20 mouse cellular contexts compared by ENCODE assay signal in genomic region chr4:95466647-95467046, GRCm38 (mm10).
A peak's percentile ranks its signal among the peaks of the same experiment; 100 is the strongest.
DNase-seq lines count a peak whose midpoint lies in the region; ATAC-seq and TF ChIP-seq lines count a peak whose summit lies in the region.
"Had no signal": no experiment of that assay in that cellular context is flagged by ENCODE, and none has a peak within 500 bp of the region (broad histone marks: within the 10 kb centered on the region; RNA-seq: fewer than 3 reads in every experiment).

No protein-coding gene starts in this region.

- no peak overlapping the region for H3K9ac ChIP-seq in liver, embryonic 13.5 days
- H3K9ac ChIP-seq: forebrain, embryonic 12.5 days; hindbrain, embryonic 15.5 days; liver, embryonic 15.5 days; midbrain, embryonic 12.5 days; neural tube, embryonic 15.5 days had no signal

- no peak overlapping the region for H3K4me2 ChIP-seq in liver, embryonic 13.5 days
- H3K4me2 ChIP-seq: forebrain, embryonic 12.5 days; hindbrain, embryonic 15.5 days; liver, embryonic 15.5 days; midbrain, embryonic 12.5 days; neural tube, embryonic 15.5 days had no signal

- peak overlapping the region; percentile 52; the same call in 1 of the 2 replicates for H3K27ac ChIP-seq in heart, embryonic 10.5 days
- H3K27ac ChIP-seq in thymus, adult 2 months (ENCODE audit: control insufficient read depth, insufficient read depth, low read length) = no peak overlapping the region
- no peak overlapping the region for H3K27ac ChIP-seq in liver, embryonic 13.5 days
- H3K27ac ChIP-seq: forebrain, embryonic 12.5 days; hindbrain, embryonic 15.5 days; kidney, postnatal 0 days; layer of hippocampus, adult 2 months; left cerebral cortex, adult 2 months; limb, embryonic 10.5 days; liver, embryonic 15.5 days; midbrain, embryonic 12.5 days; neural tube, embryonic 15.5 days had no signal

- no peaks in the 10 kb centered on the region for H3K36me3 ChIP-seq in heart, embryonic 10.5 days
- no peaks in the 10 kb centered on the region for H3K36me3 ChIP-seq in thymus, adult 2 months (ENCODE audit: control insufficient read depth, insufficient read depth, low read length)
- no peaks in the 10 kb centered on the region for H3K36me3 ChIP-seq in liver, embryonic 13.5 days
- H3K36me3 ChIP-seq: forebrain, embryonic 12.5 days; hindbrain, embryonic 15.5 days; limb, embryonic 10.5 days; liver, embryonic 15.5 days; midbrain, embryonic 12.5 days; neural tube, embryonic 15.5 days had no signal

- peak; percentile 36 for ATAC-seq in liver, embryonic 13.5 days (ENCODE audit: low read depth)
- ATAC-seq: Patski had no signal

- no peaks in the 10 kb centered on the region for H3K9me3 ChIP-seq in heart, embryonic 10.5 days
- H3K9me3 ChIP-seq in liver, embryonic 13.5 days (replicated peaks) = no peaks in the 10 kb centered on the region
- H3K9me3 ChIP-seq: forebrain, embryonic 12.5 days; hindbrain, embryonic 15.5 days; limb, embryonic 10.5 days; liver, embryonic 15.5 days; midbrain, embryonic 12.5 days; neural tube, embryonic 15.5 days had no signal

- WGBS in heart, embryonic 10.5 days = 27% methylated on average over 2 of the region's 2 CpGs
- 33% methylated on average over 2 of the region's 2 CpGs for WGBS in thymus, adult 2 months
- WGBS in liver, embryonic 13.5 days (ENCODE audit: insufficient replicate concordance) = 8% methylated on average over 2 of the region's 2 CpGs

- TF ChIP-seq CTCF in thymus, adult 2 months (IDR thresholded peaks at IDR 0.05; ENCODE audit: borderline replicate concordance, control insufficient read depth, extremely low read depth, insufficient read depth, low read length, poor library complexity) = no peak

- no peak for DNase-seq in heart, embryonic 10.5 days (ENCODE audit: low spot score)
- no peak for DNase-seq in heart, adult 18-20 months
- DNase-seq in thymus, adult 2 months = peak; percentile 7
- no peak for DNase-seq in thymus, postnatal 10 days (ENCODE audit: low spot score in 2 of 2)
- no peak for DNase-seq in liver, embryonic 13.5 days
- DNase-seq in naive thymus-derived CD4-positive, alpha-beta T cell, adult 2 months (ENCODE audit: low read depth) = peak; percentile 8
- DNase-seq in cerebellum, postnatal 36 days = no peak
- no peak for DNase-seq in urinary bladder, postnatal 4 days (ENCODE audit: low spot score in 2 of 2)
- DNase-seq: cerebellum, adult 8-10 months; kidney, adult 11 months had no signal

- no peaks in the 10 kb centered on the region for H3K4me1 ChIP-seq in heart, embryonic 10.5 days
- H3K4me1 ChIP-seq in thymus, adult 2 months (replicated peaks; ENCODE audit: control insufficient read depth, insufficient read depth, low read length) = no peaks in the 10 kb centered on the region; the same call in 1 of the 2 replicates
- no peaks in the 10 kb centered on the region; the same call in 1 of the 2 replicates for H3K4me1 ChIP-seq in liver, embryonic 13.5 days (replicated peaks)
- H3K4me1 ChIP-seq: forebrain, embryonic 12.5 days; hindbrain, embryonic 15.5 days; limb, embryonic 10.5 days; liver, embryonic 15.5 days; midbrain, embryonic 12.5 days; neural tube, embryonic 15.5 days had no signal

- no peaks in the 10 kb centered on the region for H3K27me3 ChIP-seq in heart, embryonic 10.5 days (ENCODE audit: insufficient read depth, poor library complexity, severe bottlenecking)
- H3K27me3 ChIP-seq in thymus, adult 2 months (ENCODE audit: control insufficient read depth, insufficient read depth, low read length) = no peaks in the 10 kb centered on the region
- H3K27me3 ChIP-seq in liver, embryonic 13.5 days = no peaks in the 10 kb centered on the region
- H3K27me3 ChIP-seq: forebrain, embryonic 12.5 days; hindbrain, embryonic 15.5 days; liver, embryonic 15.5 days; midbrain, embryonic 12.5 days; neural tube, embryonic 15.5 days; Patski had no signal

- TF ChIP-seq POLR2A in thymus, adult 2 months (IDR thresholded peaks at IDR 0.05; ENCODE audit: control insufficient read depth, extremely low read depth, insufficient read depth, low read length, poor library complexity) = no peak

- H3K4me3 ChIP-seq in heart, embryonic 10.5 days = no peak overlapping the region
- no peak overlapping the region for H3K4me3 ChIP-seq in thymus, adult 2 months (ENCODE audit: control insufficient read depth, insufficient read depth, low read length)
- H3K4me3 ChIP-seq in liver, embryonic 13.5 days (replicated peaks) = no peak overlapping the region
- H3K4me3 ChIP-seq: forebrain, embryonic 12.5 days; hindbrain, embryonic 15.5 days; layer of hippocampus, adult 2 months; left cerebral cortex, adult 2 months; limb, embryonic 10.5 days; liver, embryonic 15.5 days; midbrain, embryonic 12.5 days; neural tube, embryonic 15.5 days had no signal

Comparison
In these comparisons a context has a peak if more than half of its experiments do, and no peak if none do; other contexts are left out.
1. DNase-seq: peak in thymus, adult 2 months (single experiment) and naive thymus-derived CD4-positive, alpha-beta T cell, adult 2 months (single experiment); none in heart, embryonic 10.5 days (single experiment), heart, adult 18-20 months (0 of 2), thymus, postnatal 10 days (0 of 2), liver, embryonic 13.5 days (single experiment), cerebellum, postnatal 36 days (0 of 2) and urinary bladder, postnatal 4 days (0 of 2).